Mouse (Mus musculus) retina, adult 2 months (tissue): Measurements from ENCODE around the gene BC147527.
"Not testable (repeated sequence)": the region's sequence is repeated elsewhere in the genome, so short reads cannot be mapped to it uniquely, and the experiment has no call there.

Source experiments
- DNase-seq: peaks from one replicate; pipeline ENCODE4 v3.0.0-alpha.2; 2012; ENCODE audit warnings: low read depth, low spot score

BC147527 gene

DNA sequence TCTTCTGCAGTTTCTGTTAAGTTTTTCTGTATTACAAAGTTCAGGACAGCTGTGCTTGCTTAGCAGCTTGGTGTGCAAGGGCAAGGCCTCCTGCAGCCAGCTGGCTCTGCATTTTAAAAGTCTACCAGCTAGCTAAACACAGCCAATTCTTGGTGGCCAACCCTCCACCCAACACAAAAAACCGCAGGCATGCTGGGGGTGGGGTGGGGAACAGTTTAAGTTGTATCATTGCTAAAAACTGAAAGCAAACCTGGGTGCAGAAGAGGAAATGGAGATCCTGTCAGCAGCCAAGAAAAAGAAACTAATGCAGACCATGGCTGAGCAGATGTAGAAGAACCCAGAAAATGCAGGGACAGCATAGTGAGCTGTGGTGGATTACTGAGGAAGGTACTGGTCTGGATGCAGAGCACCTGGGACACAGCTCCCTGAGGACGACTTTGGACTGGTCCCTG lies at the start of gene BC147527:
Gene BC147527 (plus strand): TSS at position 402 of the 452 bp plus-strand sequence.
- no peak for DNase-seq

DNA sequence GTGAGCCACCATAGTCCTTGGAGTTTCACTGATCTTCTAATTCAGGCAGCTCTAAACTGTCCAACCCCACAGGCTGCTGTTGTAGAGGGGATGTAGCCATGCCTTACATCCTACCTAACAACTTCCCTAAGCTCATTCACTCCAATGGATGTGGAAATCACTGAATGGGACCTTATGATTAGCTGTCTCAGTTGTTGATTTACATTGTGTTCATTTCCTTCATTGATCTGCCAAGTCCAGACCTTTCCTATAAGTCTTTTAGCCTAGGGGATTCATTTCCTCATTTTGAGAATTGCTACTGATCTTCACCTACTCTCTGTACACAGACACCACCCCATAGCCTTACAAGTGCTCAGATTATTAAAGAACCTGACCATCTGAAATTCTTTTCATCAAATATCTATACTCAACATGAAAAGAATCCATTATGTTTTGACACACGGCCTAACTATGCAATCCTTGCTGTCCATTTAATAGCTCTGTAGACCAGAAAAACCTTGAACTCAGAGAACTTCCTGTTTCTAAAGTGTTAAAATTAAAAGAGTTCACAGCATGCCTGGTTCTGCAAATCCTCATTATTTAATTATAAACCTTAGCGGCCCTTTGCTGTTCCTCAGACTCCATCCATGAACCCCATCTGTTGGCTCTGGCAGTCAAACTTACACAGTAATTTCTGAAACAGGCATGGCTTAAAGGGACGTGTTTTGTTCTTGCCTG lies 48.8 kb upstream of the BC147527 start:
- not testable (repeated sequence) for DNase-seq

DNA sequence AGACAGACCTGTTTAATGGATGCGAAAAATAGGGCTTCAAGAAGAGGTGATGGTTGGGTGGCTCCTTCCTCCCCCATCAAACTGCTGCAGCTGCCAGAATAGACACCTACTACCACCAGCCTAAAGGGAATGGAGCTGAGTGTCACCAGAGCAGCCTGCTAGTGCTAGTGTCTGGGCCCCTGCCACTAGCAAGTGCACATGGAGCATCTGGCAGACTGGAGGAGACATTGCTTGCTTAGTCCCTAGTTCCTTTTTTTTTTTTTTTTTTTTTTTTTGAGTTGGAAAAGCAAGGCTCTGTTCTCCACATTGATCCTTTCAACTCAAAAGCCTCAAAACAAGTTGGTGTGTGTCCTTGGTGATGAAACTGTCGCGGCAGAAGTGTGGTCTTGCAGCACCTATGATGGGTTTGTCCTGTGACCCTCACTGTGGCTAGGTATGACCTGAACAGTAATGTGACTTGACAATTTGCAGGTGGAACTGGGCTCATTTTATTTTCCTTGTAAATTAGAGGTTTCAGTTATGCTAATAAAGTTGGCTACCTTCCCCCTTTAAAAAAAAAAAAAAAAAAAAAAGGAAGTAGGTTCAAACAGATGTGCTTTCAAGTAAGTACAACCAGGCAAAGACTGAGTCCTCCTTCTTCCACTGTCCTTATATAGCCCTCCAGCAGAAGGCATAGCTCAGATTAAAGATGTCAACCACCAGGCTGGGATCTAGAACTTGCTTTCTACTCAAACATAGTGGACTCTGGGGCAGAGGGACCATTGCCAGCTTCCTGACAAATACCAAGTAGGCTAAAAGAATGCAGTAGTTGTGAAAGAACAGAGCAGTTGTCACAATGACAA lies 41.2 kb upstream of the BC147527 start:
- DNase-seq: not testable (repeated sequence)

DNA sequence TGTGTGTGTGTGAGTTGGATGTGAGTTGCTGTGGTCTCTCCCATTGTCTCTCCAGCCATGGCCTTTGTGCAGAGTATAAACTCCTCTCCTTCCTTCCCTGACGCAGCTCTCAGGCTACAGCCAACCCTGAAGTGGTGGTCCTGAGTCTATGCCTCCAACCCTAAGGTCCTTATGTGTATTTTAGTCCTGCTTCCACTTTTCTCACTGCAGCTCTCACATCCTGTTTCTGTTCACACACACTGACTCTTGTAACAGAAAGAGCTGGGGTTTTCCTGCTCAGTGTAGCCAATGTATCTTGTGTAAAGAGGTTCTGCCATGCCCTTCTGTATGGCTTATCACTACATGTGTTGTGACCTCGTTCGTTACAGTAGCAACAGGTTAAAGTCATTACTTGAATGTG lies 40.5 kb upstream of the BC147527 start:
- not testable (repeated sequence) for DNase-seq

DNA sequence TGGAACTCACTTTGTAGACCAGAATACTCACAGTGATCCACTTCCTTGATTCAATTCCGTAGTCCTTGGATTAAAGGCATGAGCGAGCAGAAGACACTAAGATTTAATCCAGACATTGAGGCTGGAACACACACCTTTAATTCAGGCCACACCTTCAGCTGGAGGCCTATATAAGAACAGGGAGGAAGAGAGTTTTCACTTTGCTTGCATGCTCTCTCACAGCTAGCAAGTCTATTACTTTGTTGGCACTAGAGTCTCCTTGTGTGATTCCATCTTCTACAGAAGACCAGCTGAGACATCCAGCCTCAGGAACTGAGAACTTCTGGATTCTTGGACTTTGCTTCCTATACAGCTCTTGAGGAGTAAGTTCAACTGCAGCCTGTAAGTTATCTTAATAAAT lies 37.3 kb upstream of the BC147527 start, which contains the start of gene AF067061:
Gene AF067061 (plus strand): TSS at position 245 of the 400 bp plus-strand sequence.
- DNase-seq: not testable (repeated sequence)

DNA sequence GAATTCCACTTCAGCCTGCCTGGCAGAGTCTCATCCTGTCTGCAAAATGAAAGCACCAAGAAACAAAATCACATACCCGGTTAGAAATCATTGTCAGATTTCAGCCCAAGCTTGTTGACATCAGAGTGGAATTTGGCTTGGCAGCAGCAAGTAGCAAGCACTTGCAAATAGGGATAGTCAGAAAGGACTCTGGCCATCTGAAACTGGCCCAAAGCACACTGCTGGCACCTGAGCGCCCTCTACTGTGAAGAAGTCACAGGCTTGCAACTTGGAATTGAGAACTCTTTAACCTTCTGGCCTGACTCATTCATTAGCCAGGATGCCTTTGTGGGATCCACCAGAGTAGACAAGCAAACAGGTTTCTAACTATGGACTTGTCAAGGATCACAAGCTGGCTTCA lies 22.4 kb upstream of the BC147527 start:
- DNase-seq: not testable (repeated sequence)

DNA sequence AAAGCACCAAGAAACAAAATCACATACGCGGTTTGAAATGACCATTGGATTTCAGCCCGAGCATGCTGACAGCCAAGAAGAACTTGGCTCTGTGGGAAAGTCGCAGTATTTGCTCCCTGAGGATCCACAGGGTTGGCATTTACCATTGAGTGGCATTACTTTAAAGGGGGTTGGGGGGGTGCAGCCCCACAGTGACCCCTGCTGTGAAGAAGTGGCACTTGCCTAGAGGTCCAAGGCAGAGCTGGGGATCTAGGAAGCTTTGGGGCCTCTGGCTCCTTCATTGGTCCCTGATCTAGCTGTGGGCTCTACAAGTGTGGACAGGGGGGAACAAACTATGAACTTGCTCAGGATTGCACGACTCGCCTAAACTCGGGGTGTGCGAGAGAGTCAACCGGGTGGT lies 21.4 kb upstream of the BC147527 start:
- no peak for DNase-seq

DNA sequence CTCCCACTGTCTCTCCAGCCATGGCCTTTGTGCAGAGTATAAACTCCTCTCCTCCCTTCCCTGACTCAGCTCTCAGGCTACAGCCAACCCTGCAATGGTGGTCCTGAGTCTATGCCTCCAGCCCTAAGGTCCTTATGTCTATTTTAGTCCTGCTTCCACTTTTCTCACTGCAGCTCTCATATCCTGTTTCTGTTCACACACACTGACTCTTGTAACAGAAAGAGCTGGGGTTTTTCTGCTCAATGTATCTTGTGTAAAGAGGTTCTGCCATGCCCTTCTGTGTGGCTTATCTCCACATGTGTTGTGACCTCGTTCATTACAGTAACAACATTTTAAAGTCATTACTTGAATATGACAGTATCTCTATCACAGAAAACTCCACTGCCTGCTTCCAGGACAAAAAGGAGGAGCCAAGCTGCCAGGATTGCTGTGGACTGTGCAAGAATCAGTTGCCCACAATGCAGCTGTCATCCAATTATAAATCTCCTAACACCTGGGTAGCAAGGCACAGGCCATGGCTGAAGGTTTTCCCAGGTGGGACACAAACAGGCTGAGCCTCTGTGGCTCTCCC lies 783 bp upstream of the BC147527 start:
- DNase-seq: no peak

DNA sequence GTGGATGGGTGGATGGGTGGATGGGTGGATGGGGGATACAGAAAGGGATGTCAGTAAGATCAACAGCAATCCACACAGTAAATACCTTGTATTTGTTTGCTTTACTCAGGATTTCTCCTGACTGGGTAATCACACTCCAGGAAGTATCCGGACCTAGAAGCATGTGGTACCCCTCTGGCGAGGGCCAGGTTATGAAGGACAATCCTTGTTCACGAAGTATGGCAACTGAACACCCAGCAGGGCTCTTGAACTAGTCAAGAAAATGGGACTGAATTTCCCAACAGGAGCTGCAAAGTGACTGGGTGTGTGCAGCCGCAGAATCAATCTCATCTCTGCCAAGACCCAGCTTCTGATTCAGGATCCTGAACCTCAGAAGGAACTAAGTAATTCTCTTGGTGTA lies 661 bp downstream of the BC147527 start:
- no peak for DNase-seq

DNA sequence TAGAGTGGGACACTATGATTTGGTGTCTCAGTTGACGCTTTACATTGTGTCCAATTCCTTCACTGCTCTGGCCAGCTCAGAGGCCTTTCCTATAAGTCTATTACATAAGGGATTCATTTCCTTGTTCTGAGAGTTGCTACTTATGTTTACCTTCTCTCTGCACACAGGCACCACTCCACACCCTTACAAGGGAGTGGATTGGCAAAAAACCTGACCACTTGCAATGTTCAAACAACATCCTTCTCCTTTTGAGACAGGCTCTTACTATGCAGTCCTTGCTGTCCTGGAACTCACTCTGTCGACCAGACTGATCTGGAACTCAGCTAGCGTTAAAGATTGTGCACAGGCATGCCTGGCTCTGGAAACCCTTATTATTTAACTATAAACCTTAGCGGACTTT lies 10.6 kb downstream of the BC147527 start:
- DNase-seq: no peak

DNA sequence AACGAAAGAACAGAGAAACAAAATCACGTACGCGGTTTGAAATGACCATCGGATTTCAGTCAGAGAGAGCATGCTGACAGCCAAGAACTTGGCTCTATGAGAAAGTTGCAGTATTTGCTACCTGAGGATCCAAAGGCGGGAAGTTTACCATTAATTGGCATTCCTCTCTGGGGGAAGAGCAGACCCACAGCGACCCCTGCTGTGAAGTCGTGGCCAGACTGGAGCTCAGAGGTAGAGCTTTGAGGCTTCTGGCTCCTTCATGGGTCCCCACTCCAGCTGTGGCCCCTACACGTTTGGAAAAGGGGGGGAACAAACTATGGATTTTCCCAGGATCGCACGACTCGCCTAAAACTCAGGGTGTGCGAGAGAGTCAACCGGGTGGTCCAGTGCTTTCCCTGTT lies 13.4 kb downstream of the BC147527 start:
- DNase-seq: no peak

DNA sequence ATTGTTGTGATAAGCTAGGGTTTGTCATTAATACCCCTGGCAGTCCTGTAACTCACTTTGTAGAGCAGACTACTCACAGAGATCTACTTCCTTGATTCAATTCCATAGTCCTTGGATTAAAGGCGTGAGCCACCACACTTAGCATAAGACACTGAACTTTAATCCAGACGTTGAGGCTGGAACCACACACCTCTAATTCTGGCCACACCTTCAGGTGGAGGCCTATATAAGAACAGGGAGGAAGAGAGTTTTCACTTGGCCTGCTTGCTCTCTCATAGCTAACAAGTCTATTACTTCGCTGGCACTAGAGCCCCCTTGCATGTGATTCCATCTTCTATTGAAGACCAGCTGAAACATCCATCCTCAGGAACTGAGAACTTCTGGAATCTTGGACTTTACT lies 16.4 kb downstream of the BC147527 start, which contains the start of gene Tcstv3:
Gene Tcstv3 (plus strand): TSS at position 301 of the 400 bp plus-strand sequence.
- DNase-seq: not testable (repeated sequence)

DNA sequence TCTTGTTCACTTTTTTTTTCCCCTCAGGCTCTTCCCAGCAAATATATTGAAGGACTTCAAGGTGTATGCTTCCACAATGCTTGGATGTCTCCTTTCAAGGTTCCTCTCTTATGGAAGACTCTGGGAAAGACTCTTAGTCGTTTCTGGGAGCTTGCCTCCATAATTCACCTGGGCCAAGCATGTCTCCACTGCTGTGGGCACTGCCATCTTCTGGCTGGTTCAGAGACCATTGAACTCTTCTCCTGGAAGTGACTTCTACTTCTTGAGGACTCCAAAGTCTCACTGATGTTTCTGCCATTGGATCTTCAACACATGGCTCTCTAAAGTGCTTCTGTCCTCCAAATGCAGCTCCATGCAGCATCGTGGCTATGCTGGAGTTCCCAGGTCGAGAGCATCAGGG lies 20.0 kb downstream of the BC147527 start:
- DNase-seq: no peak

DNA sequence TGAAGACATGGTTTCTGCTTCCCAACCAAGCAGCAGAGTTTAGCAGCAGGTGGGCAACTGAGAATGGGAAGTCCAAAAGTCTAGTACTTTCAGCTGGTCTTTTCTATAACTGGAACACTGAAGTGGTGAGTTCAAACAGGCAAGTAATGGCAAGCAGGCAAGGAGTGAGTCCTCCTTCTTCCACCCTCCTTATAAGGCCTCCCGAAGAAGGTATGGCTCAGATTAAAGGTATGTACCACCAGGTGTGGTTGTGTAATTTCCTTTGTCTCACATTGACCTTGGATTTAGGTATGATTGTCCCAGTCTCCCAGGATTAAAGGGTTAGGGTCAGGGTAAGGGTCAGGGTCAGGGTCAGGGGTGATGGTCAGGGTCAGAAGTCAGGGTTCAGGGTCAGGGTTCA lies 20.5 kb downstream of the BC147527 start:
- no peak for DNase-seq
